Mouse (Mus musculus) kidney, adult 2 months (tissue): ENCODE data around the gene Lgr4.

Experiments used
- CTCF ChIP-seq: fragments of 200-500 bp; conservative IDR thresholded peaks from 2 replicates; pipeline ENCODE4 v1.5.1; 2011; ENCODE audit warnings: low read depth, mild to moderate bottlenecking, control low read depth, low read length, moderate library complexity, mixed read lengths; ENCODE audit not compliant: insufficient read depth, insufficient read length
- POLR2A ChIP-seq: fragments of 200-500 bp; IDR thresholded peaks from one replicate; pipeline ENCODE4 v1.6.1; 2011; ENCODE audit warnings: low read depth, low read length, control low read depth

DNA sequence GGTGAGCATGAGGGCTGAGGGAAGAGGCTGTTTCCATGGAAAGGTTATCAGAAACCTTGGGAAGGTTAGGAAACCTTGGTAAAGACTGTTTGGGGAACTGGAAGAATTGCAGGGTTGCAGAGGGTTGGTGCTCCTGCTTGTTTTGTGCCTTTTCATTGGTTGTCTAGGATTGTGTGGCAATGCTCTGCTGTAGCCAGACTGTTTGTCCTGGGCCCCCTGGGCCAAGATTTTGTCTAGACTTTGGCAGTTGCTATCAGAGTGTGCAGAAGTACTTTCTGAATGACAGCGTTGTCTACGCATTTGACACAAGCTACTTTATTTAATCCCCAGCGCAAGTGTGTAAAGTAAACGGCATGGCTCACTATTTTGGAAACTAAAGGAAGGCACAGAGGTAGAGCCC, 33.6 kb downstream of the Lgr4 start:
- TF ChIP-seq CTCF (no peak), POLR2A (no peak)
